Mouse (Mus musculus) G1E (cell line): ENCODE results near the gene Vps13d.

Experiments
- CTCF ChIP-seq: IDR thresholded peaks from 2 replicates; pipeline ENCODE4 v1.5.1; 2012; ENCODE audit warnings: low read depth, low read length, inconsistent platforms, mixed read lengths
- GATA1 ChIP-seq: IDR thresholded peaks from 2 replicates; pipeline ENCODE4 v1.6.1; 2012; ENCODE audit warnings: borderline replicate concordance, low read length, inconsistent platforms, mixed read lengths
- GATA2 ChIP-seq: IDR thresholded peaks from 2 replicates; pipeline ENCODE4 v1.6.1; 2012; ENCODE audit warnings: low read depth, low read length, inconsistent platforms, borderline replicate concordance
- POLR2AphosphoS5 ChIP-seq: IDR thresholded peaks from 2 replicates; pipeline ENCODE4 v1.6.1; 2012; ENCODE audit warnings: low read depth, low read length, inconsistent platforms; ENCODE audit not compliant: insufficient replicate concordance

GRCm38 (mm10) chr4:145155956-145156355 lies 38.8 kb downstream of the Vps13d start:
- TF ChIP-seq CTCF (peak; percentile 100), GATA2 (no peak), POLR2AphosphoS5 (no peak), GATA1 (no peak)
